Mouse (Mus musculus): ENCODE results near the gene Srgap1. TPM values are rescaled to one million over a fixed set of nuclear protein-coding genes. Genes with fewer than 3 reads are reported as not detected.
A peak's percentile ranks its signal among the peaks of the same experiment; 100 is the strongest.

Srgap1 gene
- total RNA-seq, 2 experiments from 2014 or later = 0.79 to 0.84 TPM

DNA sequence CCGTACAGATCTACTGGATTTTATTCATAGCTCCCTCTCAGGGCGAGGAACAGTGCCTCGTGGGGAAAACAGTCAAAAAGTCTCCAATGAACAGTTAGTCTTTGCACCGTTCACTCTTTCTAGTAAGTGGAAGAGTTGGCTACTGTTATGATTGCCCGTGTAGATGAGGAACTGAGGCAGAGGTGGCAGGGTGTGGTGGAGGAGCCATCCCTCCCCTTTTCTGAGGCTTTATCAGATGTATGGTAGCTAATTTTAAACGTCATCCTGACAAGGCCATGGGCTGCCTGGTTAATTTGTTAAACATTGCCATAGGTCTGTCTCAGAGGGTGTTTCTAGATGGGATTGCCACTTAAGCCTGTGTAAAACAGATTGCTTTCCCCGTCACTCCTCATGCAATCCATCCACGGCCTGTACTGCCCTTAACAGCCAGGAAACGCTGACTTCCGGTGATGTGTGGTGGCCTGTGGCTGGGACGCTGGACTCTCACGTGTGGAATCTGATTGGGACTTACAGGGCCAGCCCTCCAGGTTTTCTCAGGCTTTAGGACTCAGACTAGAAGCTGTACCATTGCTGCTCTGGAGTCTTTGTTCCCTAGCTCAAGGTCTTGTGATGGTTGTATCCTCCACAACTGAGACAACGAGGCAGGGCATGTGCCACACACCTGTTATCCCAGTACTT is 155.6 kb downstream of the Srgap1 start:
- intact Hi-C loops (cut with DNase I) = no loop called here
- DNase-seq = no peak

DNA sequence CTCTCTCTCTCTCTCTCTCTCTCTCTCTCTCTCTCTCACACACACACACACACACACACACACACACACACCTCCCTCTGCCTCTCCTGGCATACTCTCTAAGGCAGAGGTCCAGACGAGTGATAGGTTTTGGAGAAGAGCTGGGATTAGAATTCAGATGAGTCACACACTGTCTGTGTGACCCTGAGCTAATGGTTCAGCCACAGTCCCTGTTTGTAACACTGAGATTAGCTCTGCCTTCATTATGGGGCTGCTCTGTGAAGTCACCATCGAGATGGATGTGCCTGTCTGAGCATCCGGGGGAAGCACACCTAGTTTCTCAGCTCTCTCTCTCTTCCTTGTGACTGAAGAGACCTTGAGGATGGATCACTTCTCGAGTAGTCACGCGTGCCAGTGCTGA is 157.1 kb downstream of the Srgap1 start:
- no peak for DNase-seq
- intact Hi-C loops (cut with DNase I) = no loop called here

DNA sequence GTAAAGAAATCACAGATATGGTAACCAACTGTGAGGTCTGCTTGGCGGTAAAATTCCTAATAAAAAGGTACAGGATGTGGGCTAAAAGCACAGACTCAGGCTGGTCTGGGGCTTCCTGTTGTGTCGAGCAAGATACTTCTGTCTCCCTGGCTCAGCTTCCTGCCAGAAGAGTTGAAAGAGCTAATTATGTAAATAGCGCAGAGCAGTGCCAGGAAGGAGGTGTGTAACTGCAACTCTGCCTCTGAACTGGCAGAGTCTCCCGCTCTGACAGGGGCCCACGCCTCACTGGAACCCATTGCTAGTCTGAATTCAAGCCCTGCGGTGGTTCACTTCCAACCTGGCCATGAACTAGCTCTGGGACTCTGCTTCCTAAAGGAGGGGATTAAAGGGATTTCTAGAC is 160.3 kb downstream of the Srgap1 start:
- no peak for DNase-seq
- intact Hi-C loops (cut with DNase I) = no loop called here

DNA sequence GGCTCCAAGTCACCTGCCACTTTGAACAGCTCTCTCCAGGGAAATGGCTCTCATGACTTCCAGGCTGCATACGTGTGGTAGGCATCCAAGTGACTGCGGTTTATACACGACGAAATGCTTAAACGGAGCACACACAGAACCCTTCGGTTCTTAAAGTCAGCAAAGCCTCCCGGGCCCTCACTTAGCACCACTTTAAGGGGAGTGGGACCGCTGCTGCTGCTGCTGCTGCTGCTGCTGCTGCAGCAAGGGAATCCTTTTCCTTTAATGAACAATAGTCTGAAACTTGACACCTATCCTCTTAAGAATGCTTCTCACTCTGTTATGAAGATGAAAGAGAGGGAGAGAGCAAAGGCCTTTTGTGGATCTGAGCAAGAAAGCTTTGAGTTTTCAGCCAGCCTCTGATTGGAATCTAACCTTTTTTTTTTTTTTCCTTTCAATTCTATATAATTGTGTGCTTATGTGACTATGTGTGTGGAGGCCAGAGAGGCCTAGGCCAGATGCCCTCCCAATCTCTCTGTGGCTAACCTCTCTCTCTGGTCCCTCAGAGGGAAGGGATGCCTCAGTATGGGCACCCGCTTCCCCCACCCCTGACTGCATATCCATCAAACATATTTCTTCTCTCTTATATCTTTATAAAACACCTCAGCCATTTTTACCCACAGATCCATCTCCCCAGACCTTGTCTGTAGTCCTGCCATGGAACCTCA is 161.4 kb downstream of the Srgap1 start:
- intact Hi-C loops (cut with DNase I) = no loop called here
- no peak for DNase-seq

DNA sequence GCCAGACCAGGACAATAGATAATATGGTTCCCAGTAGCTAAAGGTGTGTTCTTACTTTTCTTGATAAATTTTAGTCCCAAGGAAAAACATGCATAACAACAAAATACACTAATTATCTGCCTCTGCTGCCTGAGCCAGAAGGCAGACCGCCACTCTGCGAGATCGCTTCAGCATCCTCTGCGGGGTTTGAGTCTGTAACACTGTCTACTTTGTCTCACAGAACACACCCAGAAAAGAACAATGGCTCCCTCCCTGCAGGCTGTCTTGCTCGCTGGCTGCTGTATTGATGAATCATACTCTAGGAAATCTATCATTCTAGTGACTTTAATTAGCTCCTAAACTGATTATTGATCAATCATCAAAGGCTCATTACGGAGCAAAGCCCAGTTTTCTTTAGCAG is 164.7 kb downstream of the Srgap1 start:
- DNase-seq = no peak
- intact Hi-C loops (cut with DNase I) = no loop called here

GRCm38 (mm10) chr10:121878855-121879254 is 168.3 kb downstream of the Srgap1 start:
- no peak for DNase-seq
- intact Hi-C loops (cut with DNase I) = no loop called here

GRCm38 (mm10) chr10:121877906-121878305 is 169.2 kb downstream of the Srgap1 start:
- intact Hi-C loops (cut with DNase I) = no loop called here
- DNase-seq = no peak

- intact Hi-C loops (cut with DNase I) = no loop called here
- no peak for DNase-seq
Measured at GRCm38 (mm10) chr10:121873063-121873489, 174.0 kb downstream of the Srgap1 start.

DNA sequence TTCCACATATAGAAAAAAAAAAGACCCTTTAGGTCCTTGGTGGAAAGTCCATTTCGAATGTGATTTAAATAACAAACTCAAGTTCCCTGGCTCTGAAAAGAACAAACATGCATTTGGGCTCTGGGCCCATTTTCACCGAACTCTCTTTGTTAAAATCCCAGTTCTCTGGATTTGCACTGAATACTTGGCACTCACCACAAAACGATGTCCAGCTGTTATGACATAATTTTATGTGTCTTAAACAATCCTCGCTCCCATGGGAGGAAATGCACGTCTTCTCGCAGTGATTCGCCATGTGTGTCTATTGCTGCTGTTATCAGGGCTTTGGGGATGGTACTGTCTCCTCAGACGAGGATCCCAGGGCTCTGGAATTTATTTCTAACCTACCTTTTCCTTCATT is 177.2 kb downstream of the Srgap1 start:
- intact Hi-C loops (cut with DNase I) = no loop called here
- no peak for DNase-seq

- intact Hi-C loops (cut with DNase I) = no loop called here
- DNase-seq = no peak
Measured at GRCm38 (mm10) chr10:121868255-121868654, 178.9 kb downstream of the Srgap1 start.

DNA sequence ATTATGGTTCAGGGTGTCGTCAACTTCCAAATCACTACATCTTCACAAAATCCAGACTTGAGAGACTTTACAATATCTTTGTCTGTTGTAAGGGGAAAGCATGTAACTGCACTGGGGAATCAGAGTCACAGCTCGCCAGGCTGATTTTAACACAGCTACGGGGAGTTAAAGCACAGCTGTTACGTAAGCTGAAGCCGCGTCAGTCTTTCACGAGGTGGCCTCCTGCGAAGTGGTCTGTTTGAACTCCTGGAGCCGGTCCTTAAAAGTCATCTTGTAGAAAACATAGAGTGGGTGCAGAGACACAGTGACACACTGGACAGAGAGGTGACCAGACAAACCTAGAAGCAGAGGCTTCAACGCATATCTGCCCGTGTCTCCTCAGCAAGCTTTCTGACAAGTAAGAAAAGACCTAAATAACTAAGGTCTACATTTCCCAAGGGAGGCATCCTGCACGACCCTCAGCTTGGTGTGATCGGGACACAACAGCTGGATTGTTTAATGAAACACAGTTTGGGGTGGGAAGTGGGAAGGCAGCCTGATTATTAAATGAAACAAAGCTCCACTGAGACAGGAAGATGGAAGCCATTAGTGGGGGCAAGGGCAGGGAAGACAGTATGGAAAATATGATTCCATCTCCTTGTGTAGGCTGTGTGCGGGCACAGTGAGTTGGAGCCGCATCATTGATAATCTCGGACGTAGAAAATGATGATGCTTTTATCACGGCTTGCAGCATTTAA is 181.4 kb downstream of the Srgap1 start:
- intact Hi-C loops (cut with DNase I) = no loop called here
- DNase-seq = no peak

- no peak for DNase-seq
- intact Hi-C loops (cut with DNase I) = no loop called here
Measured at GRCm38 (mm10) chr10:121860924-121861323, 186.2 kb downstream of the Srgap1 start.

DNA sequence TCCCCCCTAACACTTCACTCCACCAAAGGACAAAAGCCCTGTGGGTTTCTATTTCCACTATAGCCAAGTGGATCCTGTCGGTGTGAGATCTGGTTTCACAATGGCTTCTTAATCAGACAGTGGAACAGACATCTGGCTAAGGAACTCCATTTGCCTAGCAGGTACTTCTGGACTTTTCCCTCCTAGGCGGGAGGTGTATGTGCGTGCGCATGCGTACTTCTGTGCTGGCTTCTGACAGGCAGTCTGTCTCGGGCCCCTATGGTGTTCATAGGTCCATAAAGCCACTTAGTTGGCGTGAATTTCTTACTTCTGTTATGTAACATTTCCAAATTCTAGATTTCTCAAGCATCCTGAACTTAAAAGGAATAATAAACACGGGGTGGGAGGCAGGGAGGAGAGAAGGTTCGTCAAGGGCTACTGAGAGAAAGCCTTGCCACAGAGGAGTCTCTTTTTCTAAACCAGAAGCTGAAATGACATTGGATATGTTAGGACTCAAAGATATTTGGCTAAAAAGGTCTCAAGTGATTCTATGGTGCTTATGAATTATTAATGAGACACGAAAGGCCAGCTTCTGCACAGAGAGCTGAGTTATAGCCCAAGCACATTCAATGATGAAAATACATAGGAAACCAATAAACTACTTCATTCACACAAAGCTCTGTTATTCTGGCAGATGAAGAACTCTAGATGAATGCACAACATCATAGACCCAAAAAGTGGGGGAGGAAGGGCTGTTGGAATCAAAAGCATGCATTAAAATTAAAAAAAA is 187.1 kb downstream of the Srgap1 start:
- intact Hi-C loops (cut with DNase I) = no loop called here

DNA sequence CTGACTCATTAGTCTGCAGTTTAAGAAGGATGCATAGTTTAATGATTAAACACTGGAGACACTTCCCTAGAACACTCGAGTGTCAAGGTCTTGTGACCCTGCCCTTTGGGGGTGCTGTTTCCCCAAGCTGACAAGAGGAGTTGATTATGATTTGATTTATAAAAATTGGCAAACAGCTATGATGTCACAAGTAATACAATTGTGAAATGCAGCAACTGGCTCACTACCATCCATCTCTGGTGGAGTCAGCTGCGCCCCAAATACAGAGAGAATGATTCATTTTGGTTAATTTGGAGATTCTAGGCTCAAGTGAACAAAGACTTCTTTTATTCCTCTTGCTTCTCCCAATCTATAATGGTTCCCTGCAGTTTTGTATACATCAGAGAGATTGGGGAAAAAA is 188.2 kb downstream of the Srgap1 start:
- intact Hi-C loops (cut with DNase I) = no loop called here
- no peak for DNase-seq

More for the DNA sequence above, 187.1 kb downstream of the Srgap1 start:
- DNase-seq = no peak

GRCm38 (mm10) chr10:121858086-121858485 is 189.0 kb downstream of the Srgap1 start:
- intact Hi-C loops (cut with DNase I) = no loop called here
- DNase-seq = no peak

GRCm38 (mm10) chr10:121855863-121856446 is 191.2 kb downstream of the Srgap1 start:
- no peak for DNase-seq
- intact Hi-C loops (cut with DNase I) = no loop called here

GRCm38 (mm10) chr10:121853385-121853808 is 193.7 kb downstream of the Srgap1 start:
- intact Hi-C loops (cut with DNase I) = no loop called here
- no peak for DNase-seq

DNA sequence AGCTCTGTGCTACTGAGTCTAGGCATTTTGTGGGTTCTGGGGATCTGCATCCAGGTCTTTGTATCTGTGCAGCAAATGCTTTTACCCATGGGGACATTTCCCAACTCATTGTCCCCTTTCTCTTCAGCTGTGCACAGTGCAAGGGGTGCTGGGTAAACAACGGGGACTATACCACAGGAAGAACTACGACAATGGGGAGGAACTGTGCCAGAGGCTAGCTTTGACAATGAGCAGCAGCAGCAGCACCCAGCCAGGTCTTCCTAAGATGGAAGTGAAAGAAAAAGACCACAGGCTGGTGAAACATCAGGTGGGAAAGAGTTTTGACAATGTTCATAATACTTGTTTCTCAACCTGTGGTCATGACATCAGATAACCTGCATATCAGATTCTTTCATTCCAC is 197.6 kb downstream of the Srgap1 start:
- intact Hi-C loops (cut with DNase I) = no loop called here
- DNase-seq = no peak

- no peak for DNase-seq
- intact Hi-C loops (cut with DNase I) = no loop called here
Measured at GRCm38 (mm10) chr10:121845677-121846076, 201.4 kb downstream of the Srgap1 start.

- DNase-seq = peak; percentile 37 to 38
- intact Hi-C loops (cut with DNase I) = no loop called here
Measured at GRCm38 (mm10) chr10:121837166-121837898, 209.8 kb downstream of the Srgap1 start.
